Mouse (Mus musculus): ENCODE results near the gene Atad5.

- 0 out of 2 replicates have a peak, but pooled peaks have one; percentile 6 for TF ChIP-seq CTCF (IDR thresholded peaks at IDR 0.05; ENCODE audit: control insufficient read depth, insufficient read depth, low read length)
- TF ChIP-seq POLR2A (IDR thresholded peaks at IDR 0.05; ENCODE audit: borderline replicate concordance, control insufficient read depth, low read depth, low read length): peak; percentile 54; the same call in 1 of the 2 replicates
These were observed at the start of gene Atad5 for GRCm38 (mm10) chr11:80088917-80089816.

Measured in bone marrow, adult 2 months (tissue).